Mouse (Mus musculus) myocyte (in vitro differentiated cells): ENCODE measurements around the gene Coro1c.

ENCODE experiments used
- CEBPB ChIP-seq: IDR thresholded peaks from 2 replicates; pipeline ENCODE4 v1.6.1; 2011; ENCODE audit warnings: mild to moderate bottlenecking, moderate library complexity; ENCODE audit not compliant: poor library complexity, insufficient read depth, severe bottlenecking
- E2F4 ChIP-seq: IDR thresholded peaks from one replicate; pipeline ENCODE4 v1.6.1; 2011; ENCODE audit warnings: mild to moderate bottlenecking, control low read depth, moderate library complexity; ENCODE audit not compliant: insufficient read depth
- MAX ChIP-seq: IDR thresholded peaks from one replicate; pipeline ENCODE4 v1.6.1; 2011; ENCODE audit warnings: low read depth, mild to moderate bottlenecking, control low read depth
- MYOG ChIP-seq, 3 experiments: IDR thresholded peaks; one replicate each; pipeline ENCODE4 v1.6.1; 2011; ENCODE audit warnings: control low read depth in 2 of 3, low read depth in 2 of 3, mild to moderate bottlenecking in 2 of 3; ENCODE audit not compliant: insufficient read length in 2 of 3, control insufficient read depth in 1 of 3, insufficient read depth in 1 of 3
- POLR2A ChIP-seq: IDR thresholded peaks from one replicate; pipeline ENCODE4 v1.6.1; 2011; ENCODE audit warnings: low read depth, mild to moderate bottlenecking, control low read depth, moderate library complexity; ENCODE audit not compliant: insufficient read length
- POLR2AphosphoS2 ChIP-seq: IDR thresholded peaks from one replicate; pipeline ENCODE4 v1.6.1; 2011; ENCODE audit warnings: low read depth, control low read depth; ENCODE audit not compliant: insufficient read length
- SRF ChIP-seq: IDR thresholded peaks from one replicate; pipeline ENCODE4 v1.6.1; 2011; ENCODE audit warnings: low read depth; ENCODE audit not compliant: control insufficient read depth, insufficient read length
- TCF3 ChIP-seq: IDR thresholded peaks from one replicate; pipeline ENCODE4 v1.6.1; 2011; ENCODE audit warnings: low read depth, control low read depth; ENCODE audit not compliant: insufficient read length
- USF1 ChIP-seq: IDR thresholded peaks from one replicate; pipeline ENCODE4 v1.6.1; 2011; ENCODE audit warnings: low read depth, mild to moderate bottlenecking, control low read depth, moderate library complexity

- no peak for TF ChIP-seq POLR2A
- no peak for TF ChIP-seq MAX
- TF ChIP-seq TCF3, result no peak
- TF ChIP-seq USF1, result no peak
- no peak for TF ChIP-seq SRF
- no peak for TF ChIP-seq CEBPB
- TF ChIP-seq E2F4, result no peak
- TF ChIP-seq POLR2AphosphoS2, result no peak
- TF ChIP-seq MYOG (IDR thresholded peaks at IDR 0.05; ENCODE audit: control insufficient read depth in 1 of 3, insufficient read depth in 1 of 3, insufficient read length in 2 of 3, low read depth in 2 of 3), result no peak
Measured at GRCm38 (mm10) chr5:113841243-113842225, 67.0 kb downstream of the Coro1c start.
